ENCODE assay signal across 8 mouse cellular contexts in the genomic region with DNA sequence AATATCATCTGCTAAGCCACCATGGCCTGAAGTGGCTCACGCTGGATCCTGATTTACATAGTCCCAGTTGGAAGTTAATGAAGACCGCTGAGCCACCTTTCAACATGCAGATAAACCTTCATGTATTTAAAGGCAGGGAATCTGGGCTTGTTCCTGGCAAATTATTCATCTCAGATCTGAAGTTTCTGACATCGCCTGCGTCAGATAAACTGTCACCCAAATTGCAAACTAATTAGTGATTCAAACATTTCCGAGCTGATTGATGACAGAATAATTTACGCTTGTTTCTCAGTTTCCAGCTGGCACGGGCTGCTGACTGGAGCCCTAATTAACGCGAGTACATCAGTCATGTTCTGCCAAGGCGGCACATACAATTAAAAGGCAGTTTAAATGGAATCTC.
A peak's percentile ranks its signal among the peaks of the same experiment; 100 is the strongest.
DNase-seq lines count a peak whose midpoint lies in the region; ATAC-seq and TF ChIP-seq lines count a peak whose summit lies in the region.

No protein-coding gene starts in this region.

- no peaks in the 10 kb centered on the region for H3K27me3 ChIP-seq in hindbrain, postnatal 0 days (ENCODE audit: insufficient read depth, low read length)
- H3K27me3 ChIP-seq in midbrain, embryonic 11.5 days (ENCODE audit: control insufficient read depth, insufficient read depth, low read length): no peaks in the 10 kb centered on the region
- no peaks in the 10 kb centered on the region for H3K27me3 ChIP-seq in thymus, adult 2 months (ENCODE audit: control insufficient read depth, insufficient read depth, low read length)

- H3K4me3 ChIP-seq in hindbrain, postnatal 0 days (ENCODE audit: low read length): peak overlapping the region; percentile 19
- no peak overlapping the region for H3K4me3 ChIP-seq in midbrain, embryonic 11.5 days (ENCODE audit: low read depth, low read length)
- no peak overlapping the region for H3K4me3 ChIP-seq in gastrocnemius, adult 2 months
- no peak overlapping the region for H3K4me3 ChIP-seq in thymus, adult 2 months (ENCODE audit: control insufficient read depth, insufficient read depth, low read length)

- no peak for TF ChIP-seq POLR2A in thymus, adult 2 months (IDR thresholded peaks at IDR 0.05; ENCODE audit: control insufficient read depth, extremely low read depth, insufficient read depth, low read length, poor library complexity)

- peaks cover 4% of the 10 kb centered on the region; the same call in 1 of the 2 replicates for H3K9me3 ChIP-seq in hindbrain, postnatal 0 days (ENCODE audit: low read length)
- no peaks in the 10 kb centered on the region for H3K9me3 ChIP-seq in midbrain, embryonic 11.5 days (ENCODE audit: control insufficient read depth, low read length)

- 4% methylated on average over 10 of the region's 10 CpGs for WGBS in hindbrain, postnatal 0 days
- WGBS in midbrain, embryonic 11.5 days: 4% methylated on average over 10 of the region's 10 CpGs
- WGBS in thymus, adult 2 months: 46% methylated on average over 10 of the region's 10 CpGs

- peak; percentile 61; the same call in 1 of the 2 replicates for ATAC-seq in hindbrain, postnatal 0 days
- ATAC-seq in midbrain, embryonic 11.5 days (ENCODE audit: low FRiP score): peak; percentile 70; the same call in 1 of the 2 replicates

- H3K27ac ChIP-seq in hindbrain, postnatal 0 days: no peak overlapping the region
- no peak overlapping the region for H3K27ac ChIP-seq in midbrain, embryonic 11.5 days (ENCODE audit: low read depth, low read length)
- H3K27ac ChIP-seq in gastrocnemius, adult 2 months: no peak overlapping the region
- H3K27ac ChIP-seq in thymus, adult 2 months (ENCODE audit: control insufficient read depth, insufficient read depth, low read length): no peak overlapping the region

- 0 out of 2 replicates have a peak, but pooled peaks cover 2% of the 10 kb centered on the region for H3K4me1 ChIP-seq in hindbrain, postnatal 0 days (ENCODE audit: insufficient read depth, low read length)
- no peaks in the 10 kb centered on the region for H3K4me1 ChIP-seq in midbrain, embryonic 11.5 days (ENCODE audit: control insufficient read depth, insufficient read depth, low read length)
- H3K4me1 ChIP-seq in thymus, adult 2 months (replicated peaks; ENCODE audit: control insufficient read depth, insufficient read depth, low read length): no peaks in the 10 kb centered on the region

- peak overlapping the region; percentile 48 for H3K4me2 ChIP-seq in hindbrain, postnatal 0 days (ENCODE audit: low read depth, low read length)
- H3K4me2 ChIP-seq in midbrain, embryonic 11.5 days: peak overlapping the region; percentile 3; the same call in 1 of the 2 replicates

- peak; percentile 57 for DNase-seq in brain, adult 2 months (ENCODE audit: low read depth, low spot score)
- DNase-seq in embryo, embryonic 9.5 days (ENCODE audit: extremely low spot score): peak; percentile 40
- DNase-seq in hindbrain, postnatal 0 days (ENCODE audit: low spot score): peak; percentile 74
- DNase-seq in midbrain, embryonic 11.5 days (ENCODE audit: low spot score, missing footprints): no peak
- DNase-seq in gastrocnemius, adult 2 months: no peak
- DNase-seq in urinary bladder, postnatal 14 days (ENCODE audit: low spot score): no peak
- DNase-seq in thymus, adult 2 months: no peak
- DNase-seq in spleen, postnatal 14 days (ENCODE audit: low spot score in 2 of 2): no peak

- H3K9ac ChIP-seq in hindbrain, postnatal 0 days (replicated peaks; ENCODE audit: low read length): no peak overlapping the region
- H3K9ac ChIP-seq in midbrain, embryonic 11.5 days (ENCODE audit: low read length): no peak overlapping the region

- TF ChIP-seq CTCF in hindbrain, postnatal 0 days (IDR thresholded peaks at IDR 0.05; ENCODE audit: low read depth): no peak
- TF ChIP-seq CTCF in gastrocnemius, adult 2 months (IDR thresholded peaks at IDR 0.05): no peak
- TF ChIP-seq CTCF in thymus, adult 2 months (IDR thresholded peaks at IDR 0.05; ENCODE audit: borderline replicate concordance, control insufficient read depth, extremely low read depth, insufficient read depth, low read length, poor library complexity): no peak

- no peaks in the 10 kb centered on the region for H3K36me3 ChIP-seq in hindbrain, postnatal 0 days (ENCODE audit: insufficient read depth, low read length)
- H3K36me3 ChIP-seq in midbrain, embryonic 11.5 days (ENCODE audit: control insufficient read depth, insufficient read depth, low read length): no peaks in the 10 kb centered on the region
- H3K36me3 ChIP-seq in thymus, adult 2 months (ENCODE audit: control insufficient read depth, insufficient read depth, low read length): no peaks in the 10 kb centered on the region

- intact Hi-C loops in gastrocnemius, adult 2 months (cut with DNase I): no loop called here

Comparison
In these comparisons a context has a peak if more than half of its experiments do, and no peak if none do; other contexts are left out.
1. DNase-seq: peak in brain, adult 2 months (single experiment), embryo, embryonic 9.5 days (single experiment) and hindbrain, postnatal 0 days (single experiment); none in midbrain, embryonic 11.5 days (single experiment), gastrocnemius, adult 2 months (single experiment), urinary bladder, postnatal 14 days (single experiment), thymus, adult 2 months (single experiment) and spleen, postnatal 14 days (0 of 2).